Mouse (Mus musculus): ENCODE results near the gene Islr.
A peak's percentile ranks its signal among the peaks of the same experiment; 100 is the strongest.

Gene Islr

DNA sequence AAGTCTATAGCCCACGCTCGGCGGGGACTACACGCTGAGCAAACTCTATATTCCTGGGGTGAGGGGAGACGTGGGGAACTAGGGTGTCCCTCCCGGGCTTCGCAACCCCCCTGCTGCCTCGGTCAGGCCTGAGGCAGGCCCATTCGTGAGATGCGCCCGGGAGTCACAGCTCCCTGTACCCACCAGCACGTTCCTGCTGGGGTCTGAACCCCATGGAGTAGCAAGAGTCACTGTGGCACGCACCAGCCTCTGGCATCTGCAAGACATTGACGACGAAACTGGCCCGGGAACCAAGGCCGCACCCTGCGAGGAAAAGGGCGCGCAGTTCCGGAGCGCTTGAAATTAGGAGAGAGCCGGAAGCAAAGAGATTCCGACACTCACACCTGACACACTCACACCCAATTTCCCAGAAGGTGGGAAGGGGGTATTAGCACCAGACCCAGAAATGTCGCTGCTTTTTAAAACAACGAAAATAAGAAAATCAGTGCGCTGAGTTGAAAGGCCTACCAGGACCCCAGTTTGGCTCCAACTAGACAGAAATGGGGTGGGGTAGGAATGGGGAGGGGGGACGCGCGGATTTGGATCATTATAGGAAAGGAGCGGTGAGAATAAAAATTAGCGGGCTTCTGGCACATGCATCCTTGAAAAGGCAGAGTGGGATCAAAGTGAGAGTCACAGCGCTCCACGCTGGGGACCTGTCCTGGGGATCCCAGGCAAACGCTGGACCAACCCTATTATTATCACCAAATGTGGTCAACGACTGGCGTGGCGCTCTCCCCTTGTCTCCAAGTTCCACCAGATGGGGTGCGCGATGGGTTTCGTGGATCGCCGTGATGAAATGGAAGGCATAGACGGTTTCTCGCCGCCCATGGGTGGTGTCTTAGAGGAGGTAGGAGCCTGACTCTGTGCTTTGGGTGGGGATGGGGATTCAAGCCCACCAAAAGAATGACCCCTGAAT lies 7.2 kb downstream of the Islr start:
- DNase-seq (ENCODE audit: low read depth), result no peak

DNA sequence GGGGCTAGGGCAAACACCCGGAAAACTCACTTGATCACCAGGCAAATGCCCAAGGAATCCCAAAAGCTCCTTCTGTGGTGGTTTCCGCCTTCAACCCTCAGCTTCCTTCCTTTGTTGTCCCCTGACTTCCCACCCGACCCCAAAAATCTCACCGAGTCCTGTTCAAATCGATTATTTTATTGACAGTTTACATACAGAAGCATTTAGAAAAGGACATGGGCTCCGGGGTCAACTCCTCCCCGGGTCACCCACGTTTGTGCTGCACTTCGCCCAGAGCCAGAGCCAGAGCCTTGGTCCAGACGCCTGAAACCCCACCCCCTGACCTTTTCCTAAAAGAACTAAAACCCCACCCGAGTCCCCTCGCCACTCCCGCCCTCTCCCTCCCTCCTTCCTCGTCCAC lies 8.0 kb downstream of the Islr start:
- DNase-seq (ENCODE audit: low read depth), result no peak

DNA sequence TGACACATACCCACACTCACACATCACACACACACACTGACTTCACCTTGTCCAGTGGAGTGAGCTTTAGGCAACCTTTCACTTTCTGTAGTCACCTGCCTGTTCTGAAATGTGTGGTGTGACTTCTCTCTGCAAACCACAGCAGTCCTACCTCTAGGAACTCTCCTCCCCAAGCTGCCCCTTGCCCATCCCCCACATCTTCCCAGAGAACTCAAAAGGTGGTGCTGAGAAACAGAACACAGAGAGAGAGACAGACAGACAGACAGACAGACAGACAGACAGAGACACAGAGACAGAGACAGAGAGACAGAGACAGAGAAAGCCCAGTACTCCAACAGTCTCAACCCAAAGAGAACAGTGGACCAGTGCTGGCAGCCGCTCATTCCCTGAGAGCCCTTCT lies 8.4 kb downstream of the Islr start:
- DNase-seq (ENCODE audit: low read depth), result no peak

DNA sequence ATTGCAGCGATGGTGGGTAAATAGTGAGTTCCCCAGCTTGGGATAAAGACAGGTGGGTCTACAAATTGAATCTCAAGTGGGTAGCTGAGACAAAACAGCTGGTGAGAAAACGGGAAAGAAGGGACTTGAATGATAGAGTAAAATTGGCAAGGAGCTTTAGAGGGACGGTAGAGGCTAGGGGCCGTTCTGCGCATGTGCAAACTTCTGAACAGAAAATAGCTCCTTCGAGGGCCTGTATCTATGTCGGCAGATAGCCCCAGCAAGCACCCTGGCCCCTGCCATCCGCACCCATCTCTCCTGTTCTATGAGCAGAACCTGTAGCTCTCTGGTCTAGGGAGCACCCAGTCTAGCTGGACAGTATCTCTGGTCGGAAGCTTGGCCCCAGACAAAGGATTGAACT lies 9.9 kb downstream of the Islr start:
- DNase-seq (ENCODE audit: low read depth), result no peak

DNA sequence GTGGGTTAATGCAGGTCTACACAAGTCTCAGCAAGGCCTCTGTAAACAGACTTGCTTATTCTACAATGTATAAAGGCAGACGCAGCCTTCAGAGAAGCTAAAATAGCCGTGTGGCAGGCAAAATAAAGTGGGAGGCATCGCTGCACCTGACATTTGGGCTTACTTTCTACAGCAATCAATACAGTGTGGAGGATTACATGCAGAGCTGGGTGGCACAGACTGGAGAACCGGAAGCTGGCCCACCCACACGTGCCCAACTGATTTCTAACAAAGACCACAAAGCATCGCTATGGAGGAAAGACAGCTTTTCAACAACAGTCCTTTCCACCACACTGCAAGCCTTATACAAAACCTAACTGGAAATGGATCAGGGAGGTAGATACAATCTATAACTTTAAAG lies 19.6 kb downstream of the Islr start:
- no peak for DNase-seq (ENCODE audit: low read depth)

DNA sequence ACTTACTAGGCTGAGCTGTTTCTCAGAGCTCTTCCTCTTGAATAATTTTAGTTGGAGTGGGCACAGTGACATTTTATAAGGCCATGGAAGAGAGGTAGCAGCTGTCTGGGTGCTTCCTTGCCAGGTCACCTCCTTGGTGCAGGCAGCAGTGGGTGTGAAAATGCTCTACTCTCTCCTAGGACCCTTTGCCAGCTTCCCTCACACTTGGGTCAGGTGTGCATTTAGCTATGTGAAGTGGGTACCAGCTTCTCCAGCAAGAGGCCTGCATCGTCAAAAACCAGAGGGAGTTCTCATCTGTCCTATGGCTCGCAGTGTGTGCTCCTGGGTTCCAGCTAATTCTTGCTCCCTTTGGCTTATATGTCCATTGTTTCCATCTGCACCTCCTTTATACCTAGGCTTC lies 24.7 kb downstream of the Islr start:
- no peak for DNase-seq (ENCODE audit: low read depth)

DNA sequence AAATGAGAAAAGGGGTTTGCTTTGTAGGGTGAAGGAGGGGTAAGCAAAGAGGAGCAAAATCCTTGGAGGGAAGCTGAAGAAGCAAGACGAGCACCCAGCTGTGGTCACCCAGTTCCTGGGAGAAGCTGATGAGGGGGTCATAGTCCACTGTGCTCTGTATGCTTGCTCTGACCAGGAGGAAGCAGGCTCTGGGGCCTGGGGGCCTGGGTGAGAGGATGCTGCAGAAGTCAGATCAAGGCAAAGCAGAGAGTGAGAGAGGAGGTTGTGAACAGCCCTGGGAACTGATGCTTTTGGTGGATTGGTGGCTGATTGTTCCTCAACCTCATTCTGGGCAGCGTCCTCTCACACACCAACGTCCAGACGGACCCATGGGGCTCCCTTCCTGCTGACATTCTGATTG lies 26.9 kb downstream of the Islr start:
- DNase-seq (ENCODE audit: low read depth), result no peak

DNA sequence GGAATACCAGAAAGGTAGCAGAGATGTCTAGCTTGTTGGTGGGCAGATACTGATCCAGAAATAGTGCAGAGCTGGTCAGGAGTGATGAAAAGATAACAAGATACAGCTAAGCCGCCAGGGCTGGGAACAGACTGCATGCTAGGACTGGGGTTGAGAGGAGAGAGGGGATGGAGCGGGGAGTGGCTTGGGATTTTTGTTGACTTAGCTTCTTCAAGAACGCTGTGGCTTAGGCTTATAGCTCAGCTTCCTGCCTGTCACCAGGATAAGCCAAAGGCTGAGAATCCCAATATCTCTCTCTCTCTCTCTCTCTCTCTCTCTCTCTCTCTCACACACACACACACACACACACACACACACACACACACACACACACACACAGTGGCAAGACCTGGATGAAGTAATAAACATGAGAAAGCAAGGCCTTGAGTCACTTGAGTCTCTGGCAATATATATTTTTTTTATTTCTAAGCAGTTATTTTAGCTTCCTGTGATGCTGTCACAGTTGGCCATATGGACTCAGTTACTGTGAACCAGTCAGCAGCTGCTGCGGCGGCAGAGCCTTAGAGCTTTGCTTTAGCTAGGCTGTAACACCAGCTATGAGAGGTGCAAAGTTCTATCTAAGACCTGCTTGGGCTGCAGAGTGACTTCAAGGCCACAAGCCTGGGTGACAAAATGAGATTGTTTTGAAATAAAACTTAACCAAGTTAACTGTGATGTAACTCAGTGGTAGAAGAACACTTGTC lies 28.2 kb downstream of the Islr start:
- DNase-seq (ENCODE audit: low read depth), result no peak

DNA sequence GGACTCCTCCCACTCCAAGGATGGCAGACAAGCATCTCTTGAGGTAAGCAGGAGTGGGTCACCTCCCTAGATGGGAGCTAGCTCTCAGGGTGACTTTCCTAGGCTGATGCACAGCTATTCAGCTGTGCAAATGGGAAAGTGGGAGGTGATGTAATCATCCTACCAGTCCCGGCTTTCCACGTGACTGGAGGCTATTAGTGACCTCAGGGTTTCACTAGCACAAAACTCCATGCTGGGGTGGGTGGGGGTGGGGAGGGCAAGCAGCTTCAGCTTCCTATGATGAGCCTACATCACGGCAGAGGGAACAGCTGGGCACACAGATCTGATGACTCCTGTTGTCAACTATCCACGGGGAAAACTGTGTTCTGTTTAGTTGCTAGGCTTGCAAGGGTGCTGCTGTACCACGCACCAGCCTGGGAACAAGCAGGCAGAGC lies 29.3 kb downstream of the Islr start:
- no peak for DNase-seq (ENCODE audit: low read depth)

DNA sequence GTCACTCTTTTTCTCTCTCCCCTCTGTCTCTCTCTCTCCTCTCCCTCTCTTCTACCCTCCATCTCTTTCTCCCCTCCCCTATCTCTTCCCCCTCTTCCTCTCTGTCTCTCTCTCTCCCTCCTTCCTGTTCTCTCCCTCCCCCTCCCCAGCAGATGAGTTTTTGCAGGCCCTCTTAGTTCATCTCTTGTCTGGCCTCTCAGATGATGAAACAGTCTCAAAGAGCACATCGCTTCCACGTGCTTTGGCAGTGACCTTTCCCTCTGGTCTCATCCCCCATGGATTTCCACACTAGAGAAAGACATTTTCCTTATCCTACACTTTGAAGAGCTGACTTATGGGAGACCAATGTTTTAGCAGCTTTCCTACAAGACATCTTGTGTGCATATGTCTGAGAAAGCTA lies 31.2 kb downstream of the Islr start:
- no peak for DNase-seq (ENCODE audit: low read depth)

DNA sequence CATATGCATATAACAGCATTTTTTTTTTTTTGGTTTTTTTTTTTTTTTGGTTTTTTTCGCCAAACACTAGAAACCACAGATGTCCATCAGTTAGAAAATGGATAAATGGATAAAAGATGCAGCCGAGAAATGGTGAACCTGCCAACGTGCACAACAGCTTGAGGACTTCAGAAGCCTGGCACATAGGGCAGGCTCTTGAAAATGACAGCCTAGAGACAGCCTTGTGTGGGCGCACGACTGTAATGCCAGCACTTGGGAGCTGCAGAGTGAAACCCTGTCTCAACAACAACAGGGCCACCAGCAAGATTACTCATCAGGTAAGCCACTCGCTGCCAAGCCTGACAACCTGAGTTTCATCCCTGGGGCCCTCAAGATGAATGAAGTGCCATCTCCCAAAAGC lies 34.7 kb downstream of the Islr start:
- DNase-seq (ENCODE audit: low read depth), result no peak

DNA sequence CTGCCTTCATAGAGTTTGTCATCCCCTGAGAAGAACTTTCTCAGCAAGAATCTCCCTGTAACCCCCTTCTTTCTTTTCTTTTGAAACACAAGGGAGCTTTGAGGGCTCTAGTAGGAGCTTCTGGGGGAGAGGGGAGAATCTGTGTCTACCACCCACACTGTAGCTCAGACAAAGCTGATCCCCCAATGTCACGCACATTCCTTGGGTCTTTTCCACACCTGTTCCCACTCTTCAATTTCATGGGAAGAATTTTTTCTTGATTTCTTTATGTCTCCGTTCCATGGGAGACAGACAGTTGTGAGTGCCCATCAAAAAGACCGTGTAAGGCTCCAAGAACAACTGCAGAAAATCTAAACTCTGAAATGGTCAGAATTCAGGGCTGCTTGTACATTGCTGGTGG lies 35.2 kb downstream of the Islr start:
- no peak for DNase-seq (ENCODE audit: low read depth)

DNA sequence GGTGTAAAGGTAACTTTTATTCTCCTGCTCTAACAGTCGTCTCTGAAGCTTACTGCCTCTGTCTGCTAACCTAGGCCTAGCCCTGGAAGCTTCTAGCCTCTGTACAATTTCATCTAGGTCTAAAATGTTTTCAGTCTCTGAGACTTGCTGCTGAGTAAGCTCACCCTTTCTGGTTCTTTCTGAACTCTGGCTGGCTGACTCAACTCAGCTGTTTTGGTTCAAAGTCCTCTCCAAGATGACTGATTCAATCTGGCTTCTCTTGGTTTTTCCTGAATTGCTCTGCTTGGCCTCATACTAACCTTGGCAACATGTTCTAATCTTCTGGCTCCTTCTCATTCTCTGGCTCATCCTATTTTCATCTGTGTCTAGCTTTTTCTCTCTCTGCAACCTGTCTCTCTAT lies 38.3 kb downstream of the Islr start:
- DNase-seq (ENCODE audit: low read depth), result no peak

DNA sequence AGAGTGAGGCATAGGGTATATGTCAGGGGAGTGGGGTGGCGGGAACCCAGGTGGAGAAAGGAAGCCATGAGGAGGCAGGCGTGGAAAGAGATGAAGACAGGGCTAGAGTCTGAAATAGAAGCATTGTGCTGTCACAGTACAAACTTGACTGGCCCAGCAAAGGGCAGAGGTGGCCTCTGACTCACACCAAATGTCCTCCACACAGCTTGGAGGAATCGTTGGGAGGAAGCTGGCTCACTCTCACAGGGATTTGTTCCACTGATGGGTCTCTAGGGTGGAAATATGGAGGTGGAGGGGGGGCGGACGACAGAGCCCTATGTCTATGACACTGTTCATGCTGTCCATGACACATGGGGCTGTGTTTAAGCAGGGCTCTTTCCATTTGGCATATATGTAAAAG lies 41.0 kb downstream of the Islr start:
- no peak for DNase-seq (ENCODE audit: low read depth)

DNA sequence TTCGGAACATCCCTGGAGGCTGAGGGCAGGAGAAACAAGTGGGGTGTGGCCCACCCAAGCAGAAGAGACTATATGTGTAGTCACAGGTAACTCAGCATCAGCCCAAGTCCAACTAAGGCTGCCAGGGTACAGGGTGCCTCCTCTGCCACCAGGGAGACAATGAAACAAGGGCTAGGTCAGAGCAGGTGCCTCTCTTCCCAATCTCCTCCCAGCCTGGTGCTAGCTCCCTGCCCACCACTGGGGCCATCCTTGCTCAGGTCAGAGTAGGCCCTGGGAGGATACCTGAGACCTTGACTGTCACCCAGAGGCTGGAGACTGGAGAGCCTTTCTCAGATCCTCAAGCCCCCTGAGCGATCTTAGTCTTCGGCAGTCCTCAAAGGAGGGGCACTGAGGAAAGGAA lies 41.9 kb downstream of the Islr start:
- DNase-seq (ENCODE audit: low read depth), result no peak

DNA sequence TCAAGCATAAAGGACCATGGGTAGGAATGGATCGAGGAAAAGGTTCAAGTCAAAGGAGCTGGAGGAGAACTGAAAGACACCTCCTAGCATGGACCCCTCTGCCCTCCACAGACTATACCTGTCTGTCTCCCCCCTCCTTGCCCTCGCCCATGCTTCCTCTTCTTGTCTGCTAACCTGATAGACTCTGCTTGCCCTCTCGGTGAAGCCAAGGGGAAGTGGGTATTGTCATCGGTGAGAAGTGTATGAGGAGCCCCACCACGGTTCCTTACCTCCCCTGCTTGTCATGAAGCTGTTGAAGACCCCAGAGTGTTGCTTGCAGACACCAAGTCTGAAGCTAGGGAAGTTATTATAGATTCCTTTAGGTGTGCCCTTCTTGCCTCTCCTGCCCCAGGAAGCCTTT lies 43.8 kb downstream of the Islr start:
- DNase-seq (ENCODE audit: low read depth), result no peak

DNA sequence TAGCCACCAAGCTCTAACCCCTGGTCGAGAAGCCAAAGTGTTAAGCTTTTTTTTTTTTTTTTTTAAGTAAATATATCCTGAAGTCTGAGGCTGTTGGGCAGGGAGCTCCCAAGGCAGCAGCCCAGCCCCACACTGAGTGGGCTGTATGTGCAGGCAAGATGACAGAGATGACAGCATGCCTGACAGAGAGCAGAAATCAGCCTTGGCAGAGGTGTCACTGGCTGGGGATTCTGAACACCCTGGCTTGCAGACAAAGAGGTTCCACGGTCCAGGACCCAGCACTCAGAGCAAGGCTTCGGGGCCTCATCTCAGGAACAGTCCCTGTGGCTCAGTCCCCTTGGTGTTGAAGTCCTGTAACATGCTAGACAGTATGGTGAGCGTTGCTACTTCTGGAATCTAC lies 44.3 kb downstream of the Islr start:
- no peak for DNase-seq (ENCODE audit: low read depth)

DNA sequence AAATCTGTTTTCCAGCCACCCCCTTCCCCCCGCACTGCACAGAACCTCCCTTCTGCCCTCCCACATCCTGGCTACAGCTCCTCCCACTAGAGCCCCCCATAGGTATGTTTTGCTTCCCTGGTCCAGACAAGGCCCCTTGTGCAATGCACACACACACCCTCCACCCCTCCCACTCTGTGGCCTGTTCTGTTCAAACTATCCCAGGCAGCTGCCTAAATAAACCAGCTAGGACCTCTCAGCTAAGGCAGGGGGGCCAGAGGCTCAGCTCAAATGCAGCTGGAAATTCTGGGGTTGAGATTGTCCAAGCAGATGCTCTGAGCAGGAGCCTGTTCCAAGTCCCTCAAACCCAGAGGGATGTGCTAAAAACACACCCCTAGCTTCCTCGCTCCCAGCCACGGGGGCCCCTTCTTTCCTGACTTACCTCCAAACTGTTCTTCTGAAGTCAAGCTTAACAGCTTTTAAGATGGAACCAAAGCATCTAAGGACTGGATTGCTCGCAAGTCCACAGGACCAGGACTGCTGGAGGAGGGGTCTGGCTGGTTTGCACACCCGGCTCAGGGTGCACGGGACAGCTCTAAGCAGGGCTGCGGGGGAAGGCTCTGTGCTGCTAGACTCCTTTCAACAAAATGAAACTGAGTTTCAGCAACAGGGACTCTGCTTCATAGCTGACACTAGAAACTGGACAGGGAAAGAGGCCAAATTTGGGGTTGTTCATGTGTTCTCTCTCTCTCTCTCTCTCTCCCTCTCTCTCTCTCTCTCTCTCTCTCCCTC lies 45.4 kb downstream of the Islr start:
- DNase-seq (ENCODE audit: low read depth), result no peak

DNA sequence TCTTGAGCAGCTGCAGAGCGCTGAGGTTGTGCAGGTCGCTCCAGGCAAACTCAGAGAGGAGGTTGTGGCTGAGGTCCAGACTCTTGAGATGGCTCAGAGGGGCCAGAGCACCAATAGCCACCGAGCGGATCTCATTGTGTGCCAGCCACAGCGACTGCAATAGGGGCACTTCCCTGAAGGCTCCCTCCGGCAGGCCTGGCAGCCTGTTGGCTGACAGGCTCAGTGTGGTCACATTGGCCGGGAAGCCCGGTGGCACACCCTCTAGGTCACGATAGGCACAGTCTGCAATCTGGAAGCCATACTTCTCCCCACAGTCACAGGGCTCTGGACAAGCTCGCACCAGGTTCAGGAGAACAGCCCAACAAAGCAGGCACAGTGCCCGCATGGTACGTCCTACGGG lies 46.3 kb downstream of the Islr start:
- DNase-seq (ENCODE audit: low read depth), result no peak

DNA sequence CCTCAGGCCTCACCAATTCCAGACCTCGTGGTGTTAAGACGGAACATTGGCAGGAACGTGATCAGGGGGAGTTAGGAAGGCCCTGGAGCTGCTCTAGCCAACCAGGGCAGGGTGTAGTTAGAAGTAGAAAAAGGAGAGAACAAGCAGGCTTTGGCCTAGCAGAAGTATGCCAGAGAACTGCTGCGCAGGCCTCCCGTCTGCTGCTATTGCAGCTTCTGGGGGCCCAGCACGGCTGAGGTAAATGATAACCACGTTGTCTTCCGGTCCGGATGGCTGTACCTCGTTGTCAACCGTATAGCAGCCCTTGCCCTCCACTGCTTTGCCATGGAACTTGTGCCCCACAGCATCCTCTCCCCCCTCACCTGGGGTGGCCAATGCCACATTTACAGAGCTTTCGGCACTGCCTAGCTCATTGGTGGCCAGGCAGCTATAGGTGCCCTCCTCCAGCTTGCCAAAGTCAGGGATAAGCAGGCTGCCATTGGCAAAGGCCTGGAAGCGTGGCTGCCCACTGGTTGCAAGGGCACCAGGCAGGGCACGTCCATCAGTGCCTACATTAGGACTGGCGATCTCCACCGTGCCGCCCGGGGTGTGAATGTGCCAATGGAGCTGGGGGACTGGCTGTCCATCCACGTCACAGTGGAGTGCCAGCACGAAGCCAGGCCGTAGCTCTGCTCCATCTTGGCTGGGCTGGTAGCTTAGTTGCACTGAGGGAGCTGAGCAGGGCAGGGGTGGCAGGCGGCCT lies 47.1 kb downstream of the Islr start:
- DNase-seq (ENCODE audit: low read depth), result peak; percentile 48

DNA sequence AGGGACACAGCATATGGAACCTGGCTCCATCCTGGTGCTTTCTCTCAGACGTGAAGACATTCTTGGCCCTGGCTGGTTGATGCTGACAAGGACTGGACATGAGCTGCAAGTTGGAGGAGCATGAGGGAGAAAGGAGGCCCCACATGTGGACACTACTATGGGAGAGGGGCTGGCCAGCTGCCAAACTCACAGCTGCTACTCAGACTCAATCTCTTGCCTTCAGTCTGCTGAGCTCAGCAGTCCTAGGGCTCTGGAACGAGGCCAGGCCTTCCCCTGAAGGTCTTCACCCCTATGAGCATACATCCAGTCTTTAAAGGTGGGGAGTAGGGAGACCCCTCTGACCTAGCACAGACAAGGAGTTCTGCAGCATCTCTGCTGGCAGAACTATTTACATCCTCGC lies 48.7 kb downstream of the Islr start:
- DNase-seq (ENCODE audit: low read depth), result no peak

DNA sequence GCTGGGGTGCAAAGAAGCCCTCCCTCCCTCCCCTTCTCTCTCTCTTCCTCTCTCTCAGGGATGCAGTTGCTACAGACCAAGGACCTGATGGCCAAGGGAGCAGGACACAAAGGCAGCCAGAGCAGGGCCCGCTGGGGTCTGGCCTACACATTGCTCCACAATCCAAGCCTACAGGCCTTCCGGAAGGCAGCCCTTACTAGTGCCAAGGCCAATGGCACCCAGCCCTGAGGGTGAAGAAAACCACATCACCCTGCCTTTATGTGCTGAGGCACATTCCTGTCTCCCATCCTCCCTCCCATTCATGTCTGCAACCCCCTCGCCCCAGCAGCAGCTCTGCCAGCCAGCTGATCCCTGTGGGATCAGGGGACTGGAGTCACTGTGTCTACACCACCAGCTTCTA lies 51.0 kb downstream of the Islr start:
- no peak for DNase-seq (ENCODE audit: low read depth)

All from 416B (cell line).